Mouse (Mus musculus): ENCODE measurements around the gene Taf12.

Gene Taf12

DNA sequence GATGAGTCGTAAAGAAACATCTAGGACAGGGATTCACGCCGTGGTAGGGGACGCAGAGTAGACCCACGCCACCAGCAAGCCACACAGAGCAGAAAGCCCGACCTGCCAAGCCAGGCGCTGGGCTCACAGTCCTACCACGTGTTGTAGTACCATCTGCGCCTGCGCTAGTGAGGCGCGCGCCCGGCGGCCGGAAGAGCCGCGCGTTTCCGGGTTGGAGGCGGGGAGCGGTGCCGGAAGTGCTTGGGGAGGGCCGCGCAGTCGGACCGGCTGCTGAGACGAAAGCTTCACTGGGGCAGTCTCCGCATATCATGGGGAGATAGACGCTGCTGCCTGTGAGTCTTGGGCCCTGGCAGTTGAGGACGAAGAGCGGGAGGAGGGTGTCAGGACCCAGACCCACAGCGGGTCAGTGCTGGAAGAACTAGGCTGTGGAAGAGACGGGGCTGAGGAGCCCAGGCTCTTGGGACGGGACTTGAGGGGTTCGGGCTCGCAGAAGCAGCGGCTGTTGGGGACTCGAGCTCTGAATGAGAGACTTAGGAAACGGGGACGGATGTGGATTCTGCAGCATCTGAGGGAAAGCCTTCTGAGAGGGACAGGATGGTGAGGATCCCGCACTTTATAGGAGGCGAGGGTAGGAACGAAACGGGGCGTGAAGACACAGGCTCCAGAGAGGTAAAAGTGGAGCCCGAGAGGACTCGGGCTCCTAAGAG is at the start of gene Taf12:
Taf12 (plus strand) TSS at position 220 of the 707 bp plus-strand sequence.
- DNase-seq (ENCODE audit: low spot score in 2 of 2) = peak; percentile 89 to 92

DNA sequence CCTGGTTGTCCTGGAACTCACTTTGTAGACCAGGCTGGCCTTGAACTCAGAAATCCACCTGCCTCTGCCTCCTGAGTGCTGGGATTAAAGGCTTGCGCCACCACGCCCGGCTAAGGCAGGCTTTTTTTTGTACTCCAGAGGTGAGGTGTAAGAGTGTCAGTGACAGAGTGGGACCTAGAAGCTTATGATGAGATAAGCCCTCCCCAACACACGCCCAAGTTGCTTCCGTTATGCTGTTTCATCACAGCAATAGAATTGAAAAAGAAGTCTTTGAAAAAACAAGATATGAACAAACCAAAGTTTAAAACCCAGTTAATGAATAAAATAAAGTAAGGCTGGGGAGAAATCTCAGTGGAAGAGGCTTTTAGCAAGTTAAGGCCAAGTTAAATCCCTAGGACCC is 43.8 kb upstream of the Taf12 start:
- DNase-seq (ENCODE audit: low spot score in 2 of 2) = no peak

DNA sequence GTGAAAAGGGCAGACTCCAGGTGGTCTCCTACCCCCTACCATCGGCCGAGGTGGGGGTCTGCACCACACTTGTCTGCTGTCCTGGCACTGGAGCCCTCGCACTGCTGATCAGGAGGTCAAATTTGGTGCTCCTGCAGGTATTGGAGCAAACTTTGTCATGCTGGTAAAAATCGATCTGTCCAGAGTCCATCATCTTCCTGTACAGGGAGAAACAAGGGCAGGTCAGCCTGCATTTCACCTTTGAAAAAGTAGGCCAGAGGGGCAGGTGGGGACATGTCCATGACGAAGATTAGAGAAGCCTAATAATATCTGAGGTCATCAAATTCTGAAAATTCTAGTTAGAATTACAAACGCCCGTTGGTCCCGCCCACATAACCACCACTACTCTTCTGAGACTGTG is 39.5 kb upstream of the Taf12 start:
- no peak for DNase-seq (ENCODE audit: low spot score in 2 of 2)

DNA sequence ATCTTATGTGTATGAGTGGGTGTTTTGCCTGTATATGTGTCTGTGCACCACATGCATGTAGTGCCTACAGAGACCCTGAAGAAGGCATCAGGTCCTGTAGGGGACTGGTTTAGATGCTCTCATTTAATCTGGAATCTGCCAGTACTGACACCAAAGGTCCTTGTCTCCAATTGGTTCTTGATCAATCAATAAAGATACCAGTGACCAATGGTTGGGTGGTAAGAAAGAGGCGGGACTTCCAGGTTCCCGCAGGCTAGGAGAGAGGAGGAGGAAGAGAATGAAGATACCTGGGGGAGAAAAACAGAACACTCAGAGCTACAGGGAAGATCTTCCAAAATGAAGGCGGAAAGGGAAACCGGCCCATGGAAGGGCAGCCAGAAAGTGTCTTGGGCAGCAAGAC is 35.8 kb upstream of the Taf12 start:
- no peak for DNase-seq (ENCODE audit: low spot score in 2 of 2)

DNA sequence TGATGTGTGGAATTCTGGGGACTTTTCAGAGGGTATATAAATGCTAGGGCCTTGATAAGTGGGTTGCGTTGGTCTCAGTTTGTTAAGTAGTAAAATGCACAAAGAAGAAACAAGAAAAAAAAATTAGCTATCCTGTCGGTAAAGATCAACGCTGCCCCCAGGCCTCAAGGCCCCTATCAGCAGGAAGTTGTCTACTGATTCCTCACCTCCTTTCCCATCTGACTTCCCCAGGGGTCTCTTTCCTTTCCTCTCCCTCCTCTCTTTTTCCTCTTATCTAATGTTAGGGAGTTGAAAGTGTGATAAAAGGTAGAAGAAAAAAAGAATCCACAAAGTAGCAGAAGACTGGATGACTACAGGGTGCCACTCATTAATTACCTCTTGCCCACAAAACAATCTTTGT is 33.8 kb upstream of the Taf12 start:
- no peak for DNase-seq (ENCODE audit: low spot score in 2 of 2)

GRCm38 (mm10) chr4:132241208-132241607 is 33.0 kb upstream of the Taf12 start:
- DNase-seq (ENCODE audit: low spot score in 2 of 2) = no peak

DNA sequence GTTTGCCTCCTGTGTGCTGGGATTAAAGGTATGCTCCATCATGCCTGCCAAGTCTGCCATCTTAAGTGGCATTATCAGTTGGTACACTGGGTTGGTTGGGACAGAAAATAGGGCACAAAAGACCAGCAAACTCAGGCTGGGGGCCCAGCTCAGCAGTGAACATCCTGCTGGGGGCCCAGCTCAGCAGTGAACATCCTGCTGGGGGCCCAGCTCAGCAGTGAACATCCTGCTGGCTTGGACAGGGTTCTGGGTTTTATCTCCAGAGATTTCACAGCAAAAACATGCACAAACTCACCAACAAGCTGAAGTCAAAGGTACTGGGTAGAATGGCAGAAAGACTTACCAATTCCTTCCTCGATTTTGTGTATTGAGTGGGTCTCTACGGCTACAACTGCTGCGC is 28.5 kb upstream of the Taf12 start:
- DNase-seq (ENCODE audit: low spot score in 2 of 2) = no peak

- DNase-seq (ENCODE audit: low spot score in 2 of 2) = no peak
Measured at GRCm38 (mm10) chr4:132247451-132247997, 26.7 kb upstream of the Taf12 start.

GRCm38 (mm10) chr4:132251596-132251995 is 22.6 kb upstream of the Taf12 start:
- peak in 1 of 2 experiments; percentile 32 for DNase-seq (ENCODE audit: low spot score in 2 of 2)

DNA sequence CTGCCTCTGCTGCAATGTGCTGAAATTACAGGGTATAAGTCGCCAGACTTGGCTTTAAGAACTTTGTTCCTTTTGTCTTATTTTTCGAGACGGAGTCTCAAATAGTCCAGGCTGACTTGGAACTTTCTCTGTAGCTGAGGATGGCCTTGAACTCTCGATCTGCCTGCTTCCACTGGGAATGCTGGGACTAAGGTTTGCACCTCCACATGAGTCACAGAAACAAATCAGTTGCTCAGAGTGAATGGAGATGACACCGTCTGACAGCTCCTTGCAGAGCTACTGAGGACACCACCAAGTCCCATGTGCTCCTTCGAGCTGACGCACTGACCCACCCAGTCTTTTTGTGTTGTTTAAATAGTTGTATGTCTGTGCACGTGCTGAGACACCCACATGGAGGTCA is 21.0 kb upstream of the Taf12 start:
- DNase-seq (ENCODE audit: low spot score in 2 of 2) = no peak

GRCm38 (mm10) chr4:132253622-132254021 is 20.6 kb upstream of the Taf12 start:
- no peak for DNase-seq (ENCODE audit: low spot score in 2 of 2)

DNA sequence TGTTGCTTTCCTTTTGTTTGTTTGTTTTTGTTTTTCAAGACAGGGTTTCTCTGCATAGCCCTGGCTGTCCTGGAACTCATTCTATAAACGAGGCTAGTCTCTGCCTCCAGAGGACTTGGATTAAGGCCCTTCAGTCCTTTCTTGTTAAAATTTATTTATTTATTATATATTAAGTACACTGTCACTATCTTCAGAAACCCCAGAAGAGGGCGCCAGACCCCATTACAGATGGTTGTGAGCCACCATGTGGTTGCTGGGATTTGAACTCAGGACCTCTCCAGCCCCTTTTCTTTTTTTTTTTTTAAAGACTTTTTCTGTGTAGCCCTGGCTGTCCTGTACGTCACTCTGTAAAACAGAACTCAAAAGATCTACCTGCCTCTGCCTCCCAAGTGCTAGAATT is 19.2 kb upstream of the Taf12 start:
- DNase-seq (ENCODE audit: low spot score in 2 of 2) = peak in 1 of 2 experiments; percentile 19

- no peak for DNase-seq (ENCODE audit: low spot score in 2 of 2)
Measured at GRCm38 (mm10) chr4:132256384-132256783, 17.8 kb upstream of the Taf12 start.

DNA sequence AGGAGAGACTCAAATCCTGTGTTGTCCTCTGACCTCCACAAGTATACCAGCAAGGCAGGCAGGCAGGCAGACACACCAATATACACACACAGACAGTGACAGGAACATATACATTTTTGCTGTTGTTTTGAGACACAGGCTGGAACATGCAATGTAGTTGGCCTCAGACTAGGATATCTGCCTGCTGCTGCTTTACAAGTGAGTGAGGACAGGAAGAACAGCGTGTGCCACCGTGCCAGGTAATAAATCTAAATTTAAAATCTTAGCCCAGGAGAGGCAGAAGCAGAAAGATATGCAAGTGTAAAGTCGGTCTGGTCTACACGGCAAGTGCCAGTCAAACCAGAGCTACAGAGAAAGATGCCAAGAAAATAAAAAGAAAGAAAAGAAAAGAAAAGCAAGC is 14.9 kb upstream of the Taf12 start:
- DNase-seq (ENCODE audit: low spot score in 2 of 2) = no peak

DNA sequence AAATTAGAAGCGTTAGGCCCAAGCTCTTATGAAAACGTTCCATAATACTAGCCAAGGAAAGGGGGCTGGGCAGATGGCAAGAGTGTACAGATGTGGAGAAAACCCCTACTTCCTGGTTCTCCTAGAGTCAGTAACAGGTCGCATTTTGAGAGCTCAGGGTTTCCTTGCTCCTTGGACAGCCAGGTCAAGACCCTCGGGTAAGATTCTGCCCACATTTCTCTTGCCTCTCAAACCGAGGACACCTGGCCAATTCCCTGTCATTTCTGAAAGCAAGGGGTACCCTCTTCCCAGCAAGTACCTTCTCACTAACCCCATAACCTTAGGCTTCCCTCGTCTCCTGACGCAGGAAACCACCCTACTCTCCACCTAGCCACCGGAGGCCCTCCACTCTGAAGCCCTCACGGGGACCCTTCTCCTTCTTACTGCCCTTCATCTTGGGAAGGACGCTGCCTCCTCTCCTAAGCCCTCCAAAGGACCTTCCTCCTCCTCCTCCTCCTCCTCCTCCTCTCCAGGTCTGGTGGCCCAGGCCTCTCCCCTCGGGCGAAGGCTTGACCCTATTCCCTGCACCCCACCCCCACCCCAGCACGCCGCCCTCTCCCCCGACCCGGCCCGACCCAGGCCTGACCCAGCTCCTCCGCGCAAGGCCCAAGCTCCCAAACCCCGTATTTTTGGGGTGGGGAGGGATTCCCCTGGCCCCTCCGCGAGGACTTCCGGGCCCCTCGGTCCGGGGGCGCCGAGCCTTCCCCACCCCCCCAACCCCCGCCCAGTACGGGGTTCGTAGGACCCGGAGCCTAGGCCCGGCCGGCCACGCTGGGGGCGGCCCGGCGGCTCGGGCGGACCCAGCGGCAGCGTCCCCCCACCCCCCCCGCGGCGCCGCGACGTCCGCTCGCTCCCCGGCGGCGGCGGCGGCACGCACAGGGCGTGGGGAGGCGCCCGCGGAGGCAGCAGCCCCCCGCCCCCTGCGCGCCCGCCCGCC is 13.5 kb upstream of the Taf12 start:
- DNase-seq (ENCODE audit: low spot score in 2 of 2) = peak; percentile 33 to 36

DNA sequence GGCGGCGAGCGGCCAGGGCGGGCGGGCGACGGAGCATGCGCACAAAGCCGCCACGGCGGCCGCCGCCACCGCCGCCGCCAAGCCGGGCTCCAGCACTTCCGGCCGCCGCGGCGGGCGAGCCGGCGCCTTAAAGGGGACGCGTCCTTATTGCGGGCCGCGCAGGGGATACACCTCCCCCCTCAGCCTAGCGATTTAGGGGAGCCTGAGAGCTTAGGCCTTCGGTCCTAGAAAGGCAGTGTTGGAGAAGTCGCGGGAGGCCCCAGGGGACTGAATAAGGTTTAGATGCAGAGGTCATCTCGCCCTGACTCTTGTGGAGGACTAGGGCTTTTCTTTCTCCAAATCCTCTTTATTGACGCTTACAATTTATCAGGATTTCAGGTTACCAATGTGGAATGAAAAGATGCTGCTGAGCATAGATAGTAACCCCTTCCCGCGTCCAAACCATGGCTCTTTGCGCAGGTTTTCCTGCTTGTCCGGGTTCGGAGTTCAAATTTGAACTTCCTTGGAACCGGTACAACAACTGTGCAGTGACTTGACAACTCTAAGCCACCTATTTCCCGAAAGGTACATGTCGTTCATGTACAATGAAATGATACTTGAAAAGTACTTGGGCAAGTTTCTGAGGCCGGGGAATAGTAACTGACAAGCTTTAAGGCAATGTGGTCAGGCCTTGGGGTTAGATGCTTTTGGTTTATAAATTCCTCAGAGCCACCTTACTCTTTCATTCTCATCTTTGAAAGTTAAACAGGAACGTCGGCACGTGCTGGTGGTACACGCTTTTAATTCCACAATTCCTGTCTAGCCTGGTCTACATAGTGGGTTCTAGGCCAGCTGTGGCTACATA is 12.4 kb upstream of the Taf12 start, which contains the start of gene Gmeb1:
Gmeb1 (minus strand) TSS at position 89 of the 844 bp plus-strand sequence.
- peak; percentile 63 to 64 for DNase-seq (ENCODE audit: low spot score in 2 of 2)

DNA sequence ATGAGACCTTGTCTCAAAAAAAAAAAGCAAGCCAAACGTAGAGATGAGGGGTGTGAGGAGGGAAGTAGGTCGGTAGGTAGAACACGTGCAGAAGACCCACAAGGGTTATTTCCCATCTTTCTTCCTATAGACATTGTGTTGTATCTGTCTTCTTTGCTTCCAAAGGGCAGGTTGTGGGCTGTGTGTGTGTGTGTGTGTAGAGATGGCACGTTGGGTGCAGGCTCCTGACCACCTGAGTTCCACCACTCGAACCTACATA is 11.9 kb upstream of the Taf12 start:
- DNase-seq (ENCODE audit: low spot score in 2 of 2) = no peak

DNA sequence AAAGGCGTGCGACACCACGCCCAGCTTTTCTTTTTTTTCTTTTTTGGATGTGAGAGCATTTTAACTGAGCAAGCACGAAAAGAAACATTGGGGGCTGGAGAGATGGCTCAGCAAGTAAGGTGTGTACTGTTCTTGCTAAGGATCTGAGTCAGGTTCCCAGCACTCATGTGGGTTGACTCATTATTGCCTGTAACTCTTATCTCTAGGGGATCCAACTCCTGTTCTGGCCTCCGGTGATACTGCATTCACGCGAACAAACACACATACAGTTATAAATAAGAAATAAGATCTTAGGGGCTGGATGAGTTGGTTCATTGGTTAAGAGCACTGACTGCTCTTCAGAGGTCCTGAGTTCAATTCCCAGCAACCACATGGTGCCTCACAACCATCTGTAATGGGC is 10.9 kb upstream of the Taf12 start:
- DNase-seq (ENCODE audit: low spot score in 2 of 2) = no peak

GRCm38 (mm10) chr4:132266835-132267349 is 7.3 kb upstream of the Taf12 start:
- no peak for DNase-seq (ENCODE audit: low spot score in 2 of 2)

DNA sequence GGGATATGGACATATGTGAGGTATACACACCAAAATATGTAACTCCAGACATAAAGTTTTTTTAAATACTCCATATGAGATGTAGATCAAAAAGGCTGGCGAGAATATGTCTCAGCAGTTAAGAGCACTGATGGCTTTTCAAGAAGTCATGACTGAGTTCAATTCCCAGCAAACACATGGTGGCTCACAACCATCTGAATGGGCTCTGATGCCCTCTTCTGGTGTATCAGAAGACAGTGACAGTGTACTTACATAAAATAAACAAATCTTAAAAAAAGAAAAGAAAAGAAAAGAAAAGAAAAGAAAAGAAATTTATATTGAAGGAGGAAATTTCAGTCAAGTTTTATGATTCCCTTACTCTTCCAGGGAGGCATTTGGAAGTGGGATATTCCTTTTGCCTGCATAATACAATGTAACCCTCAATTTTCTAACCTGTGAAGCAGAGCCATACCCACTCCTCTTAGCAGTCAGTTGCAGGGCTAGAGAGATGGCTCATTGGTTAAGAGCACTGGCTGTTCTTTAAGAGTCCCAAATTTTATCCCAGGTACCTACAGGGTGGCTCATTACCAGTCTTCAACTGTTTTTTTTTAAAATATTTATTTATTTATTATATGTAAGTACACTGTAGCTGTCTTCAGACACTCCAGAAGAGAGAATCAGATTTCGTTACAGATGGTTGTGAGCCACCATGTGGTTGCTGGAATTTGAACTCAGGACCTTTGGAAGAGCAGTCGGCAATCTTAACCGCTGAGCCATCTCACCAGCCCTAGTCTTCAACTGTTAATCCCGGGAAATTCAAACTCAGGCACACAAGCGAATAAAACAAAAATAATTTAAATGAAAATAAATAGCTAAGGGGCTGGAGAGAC is 5.1 kb upstream of the Taf12 start:
- DNase-seq (ENCODE audit: low spot score in 2 of 2) = peak in 1 of 2 experiments; percentile 48

All from natural killer cell, adult 2 months (primary cell).